Mouse (Mus musculus): ENCODE data around the gene Pon3. TPM values are rescaled to one million over a fixed set of nuclear protein-coding genes. Genes with fewer than 3 reads are reported as not detected.

Pon3 gene
- polyA plus RNA-seq, 1 experiment from 2014 or later = 45.3 TPM

- no peak overlapping the region for H3K9ac ChIP-seq (ENCODE audit: low read length)
- no peak for ATAC-seq (ENCODE audit: insufficient number of reproducible peaks, insufficient read depth, low FRiP score, low read depth)
- 69% methylated on average over 4 of the region's 4 CpGs for WGBS
- no peak overlapping the region for H3K27ac ChIP-seq (replicated peaks in 1 of 2; ENCODE audit: control insufficient read depth in 1 of 2, insufficient read depth in 1 of 2, low read depth in 2 of 2, low read length in 2 of 2)
- H3K4me2 ChIP-seq (ENCODE audit: low read length) = no peak overlapping the region
- H3K27me3 ChIP-seq (ENCODE audit: control insufficient read depth, insufficient read depth, low read length) = no peaks in the 10 kb centered on the region
- H3K4me3 ChIP-seq (ENCODE audit: control insufficient read depth in 1 of 2, insufficient read depth in 1 of 2, low read depth in 1 of 2, low read length in 2 of 2) = no peak overlapping the region
- no peaks in the 10 kb centered on the region for H3K36me3 ChIP-seq (ENCODE audit: control insufficient read depth, insufficient read depth, low read length)
- no peaks in the 10 kb centered on the region for H3K9me3 ChIP-seq (ENCODE audit: control insufficient read depth, low read length)
- no peaks in the 10 kb centered on the region for H3K4me1 ChIP-seq (ENCODE audit: control insufficient read depth in 2 of 2, insufficient read depth in 2 of 2, low read length in 2 of 2)
These were observed 65.3 kb downstream of the Pon3 start for GRCm38 (mm10) chr6:5190761-5191160.

DNA sequence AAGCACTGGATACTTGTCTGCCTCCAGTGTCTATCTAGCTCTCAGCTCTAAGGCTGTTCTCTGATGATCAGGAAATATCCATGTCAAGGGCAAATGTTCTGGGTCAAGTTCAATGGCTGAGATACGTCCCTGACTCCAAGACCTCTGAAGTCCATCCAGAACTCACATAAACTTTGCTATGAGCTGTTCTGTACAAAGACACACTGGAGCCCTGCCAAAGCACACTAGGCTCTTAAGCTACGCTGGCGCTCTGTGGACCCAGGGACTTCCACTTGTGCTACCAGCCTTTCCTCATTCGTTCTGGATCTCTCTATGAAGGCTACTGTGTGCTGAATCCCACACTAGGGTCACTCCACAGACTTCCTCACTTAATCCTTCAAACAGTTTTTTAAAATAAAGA is 66.6 kb downstream of the Pon3 start:
- H3K27ac ChIP-seq (replicated peaks in 1 of 2; ENCODE audit: control insufficient read depth in 1 of 2, insufficient read depth in 1 of 2, low read depth in 2 of 2, low read length in 2 of 2) = no peak overlapping the region
- no peak; the same call in 1 of the 2 replicates for ATAC-seq (ENCODE audit: insufficient number of reproducible peaks, insufficient read depth, low FRiP score, low read depth)
- no peak overlapping the region for H3K4me3 ChIP-seq (ENCODE audit: control insufficient read depth in 1 of 2, insufficient read depth in 1 of 2, low read depth in 1 of 2, low read length in 2 of 2)
- no peaks in the 10 kb centered on the region for H3K4me1 ChIP-seq (ENCODE audit: control insufficient read depth in 2 of 2, insufficient read depth in 2 of 2, low read length in 2 of 2)
- WGBS = 31% methylated on average over 4 of the region's 4 CpGs
- no peaks in the 10 kb centered on the region for H3K27me3 ChIP-seq (ENCODE audit: control insufficient read depth, insufficient read depth, low read length)
- H3K9ac ChIP-seq (ENCODE audit: low read length) = no peak overlapping the region
- H3K36me3 ChIP-seq (ENCODE audit: control insufficient read depth, insufficient read depth, low read length) = no peaks in the 10 kb centered on the region
- H3K9me3 ChIP-seq (ENCODE audit: control insufficient read depth, low read length) = no peaks in the 10 kb centered on the region
- no peak overlapping the region for H3K4me2 ChIP-seq (ENCODE audit: low read length)

DNA sequence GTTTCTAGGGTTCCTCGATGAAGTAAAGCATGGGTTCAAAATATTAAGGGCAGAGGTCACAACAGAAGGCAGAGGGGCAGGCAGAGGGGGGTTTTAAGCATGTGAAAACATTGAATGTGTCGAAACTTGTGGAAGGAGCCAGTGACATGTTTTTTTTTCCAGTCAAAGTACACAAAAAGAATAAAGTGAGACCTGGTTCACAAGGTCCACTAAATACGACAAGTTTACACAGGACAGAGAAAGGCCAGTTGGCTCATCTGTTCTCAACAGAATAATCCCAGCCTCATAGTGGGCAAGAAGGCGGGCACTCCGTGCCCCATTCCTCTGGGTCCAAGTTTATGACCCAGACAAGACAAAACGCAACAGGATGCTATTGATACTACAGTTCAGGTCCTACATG is 67.1 kb downstream of the Pon3 start:
- Histone ChIP-seq H3K36me3 (ENCODE audit: control insufficient read depth, insufficient read depth, low read length) (no peaks in the 10 kb centered on the region), H3K27ac (replicated peaks in 1 of 2; ENCODE audit: control insufficient read depth in 1 of 2, insufficient read depth in 1 of 2, low read depth in 2 of 2, low read length in 2 of 2) (no peak overlapping the region), H3K4me3 (ENCODE audit: control insufficient read depth in 1 of 2, insufficient read depth in 1 of 2, low read depth in 1 of 2, low read length in 2 of 2) (no peak overlapping the region), H3K27me3 (ENCODE audit: control insufficient read depth, insufficient read depth, low read length) (no peaks in the 10 kb centered on the region), H3K9ac (ENCODE audit: low read length) (no peak overlapping the region), H3K9me3 (ENCODE audit: control insufficient read depth, low read length) (no peaks in the 10 kb centered on the region), H3K4me2 (ENCODE audit: low read length) (no peak overlapping the region), H3K4me1 (ENCODE audit: control insufficient read depth in 2 of 2, insufficient read depth in 2 of 2, low read length in 2 of 2) (no peaks in the 10 kb centered on the region)
- no peak for ATAC-seq (ENCODE audit: insufficient number of reproducible peaks, insufficient read depth, low FRiP score, low read depth)
- 70% methylated on average over 6 of the region's 6 CpGs for WGBS

GRCm38 (mm10) chr6:5188036-5188435 is 68.0 kb downstream of the Pon3 start:
- no peak overlapping the region for H3K9ac ChIP-seq (ENCODE audit: low read length)
- no peak overlapping the region for H3K4me3 ChIP-seq (ENCODE audit: control insufficient read depth in 1 of 2, insufficient read depth in 1 of 2, low read depth in 1 of 2, low read length in 2 of 2)
- H3K36me3 ChIP-seq (ENCODE audit: control insufficient read depth, insufficient read depth, low read length) = no peaks in the 10 kb centered on the region
- no peak for ATAC-seq (ENCODE audit: insufficient number of reproducible peaks, insufficient read depth, low FRiP score, low read depth)
- H3K4me1 ChIP-seq (ENCODE audit: control insufficient read depth in 2 of 2, insufficient read depth in 2 of 2, low read length in 2 of 2) = no peaks in the 10 kb centered on the region
- H3K27ac ChIP-seq (replicated peaks in 1 of 2; ENCODE audit: control insufficient read depth in 1 of 2, insufficient read depth in 1 of 2, low read depth in 2 of 2, low read length in 2 of 2) = no peak overlapping the region
- no peaks in the 10 kb centered on the region for H3K9me3 ChIP-seq (ENCODE audit: control insufficient read depth, low read length)
- H3K4me2 ChIP-seq (ENCODE audit: low read length) = no peak overlapping the region
- H3K27me3 ChIP-seq (ENCODE audit: control insufficient read depth, insufficient read depth, low read length) = no peaks in the 10 kb centered on the region
- WGBS = 81% methylated on average over 5 of the region's 5 CpGs

GRCm38 (mm10) chr6:5187586-5187985 is 68.5 kb downstream of the Pon3 start:
- Histone ChIP-seq H3K27me3 (ENCODE audit: control insufficient read depth, insufficient read depth, low read length) (no peaks in the 10 kb centered on the region), H3K4me2 (ENCODE audit: low read length) (no peak overlapping the region), H3K36me3 (ENCODE audit: control insufficient read depth, insufficient read depth, low read length) (no peaks in the 10 kb centered on the region), H3K4me3 (ENCODE audit: control insufficient read depth in 1 of 2, insufficient read depth in 1 of 2, low read depth in 1 of 2, low read length in 2 of 2) (no peak overlapping the region), H3K27ac (replicated peaks in 1 of 2; ENCODE audit: control insufficient read depth in 1 of 2, insufficient read depth in 1 of 2, low read depth in 2 of 2, low read length in 2 of 2) (no peak overlapping the region), H3K9me3 (ENCODE audit: control insufficient read depth, low read length) (no peaks in the 10 kb centered on the region), H3K9ac (ENCODE audit: low read length) (no peak overlapping the region), H3K4me1 (ENCODE audit: control insufficient read depth in 2 of 2, insufficient read depth in 2 of 2, low read length in 2 of 2) (no peaks in the 10 kb centered on the region)
- no peak for ATAC-seq (ENCODE audit: insufficient number of reproducible peaks, insufficient read depth, low FRiP score, low read depth)
- 85% methylated on average over 6 of the region's 6 CpGs for WGBS

GRCm38 (mm10) chr6:5186229-5186950 is 69.7 kb downstream of the Pon3 start:
- Histone ChIP-seq H3K36me3 (ENCODE audit: control insufficient read depth, insufficient read depth, low read length) (no peaks in the 10 kb centered on the region), H3K4me3 (ENCODE audit: control insufficient read depth in 1 of 2, insufficient read depth in 1 of 2, low read depth in 1 of 2, low read length in 2 of 2) (no peak overlapping the region), H3K4me1 (ENCODE audit: control insufficient read depth in 2 of 2, insufficient read depth in 2 of 2, low read length in 2 of 2) (no peaks in the 10 kb centered on the region), H3K4me2 (ENCODE audit: low read length) (no peak overlapping the region), H3K27me3 (ENCODE audit: control insufficient read depth, insufficient read depth, low read length) (no peaks in the 10 kb centered on the region), H3K27ac (replicated peaks in 1 of 2; ENCODE audit: control insufficient read depth in 1 of 2, insufficient read depth in 1 of 2, low read depth in 2 of 2, low read length in 2 of 2) (no peak overlapping the region), H3K9me3 (ENCODE audit: control insufficient read depth, low read length) (no peaks in the 10 kb centered on the region), H3K9ac (ENCODE audit: low read length) (no peak overlapping the region)
- no peak for ATAC-seq (ENCODE audit: insufficient number of reproducible peaks, insufficient read depth, low FRiP score, low read depth)
- 73% methylated on average over 7 of the region's 7 CpGs for WGBS

DNA sequence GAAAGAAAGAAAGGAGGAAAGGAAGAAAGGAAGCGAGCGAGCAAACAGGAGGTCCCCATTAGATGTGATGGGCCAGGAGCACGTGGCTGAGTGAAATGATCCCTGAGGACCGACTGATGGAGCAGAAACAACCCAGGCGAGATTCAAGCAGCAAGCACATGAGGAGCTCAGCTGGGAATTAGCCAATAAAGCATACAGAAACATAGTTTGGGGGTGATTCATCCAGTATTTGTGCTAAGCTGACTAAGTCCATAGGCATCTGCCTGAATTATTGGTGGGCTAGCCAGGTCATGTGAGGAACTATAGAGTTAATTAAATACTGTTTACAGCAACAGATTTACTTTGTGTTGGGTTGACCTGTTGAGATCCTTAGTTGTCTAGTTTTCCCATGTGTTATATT is 75.4 kb downstream of the Pon3 start:
- Histone ChIP-seq H3K9ac (ENCODE audit: low read length) (no peak overlapping the region), H3K4me1 (ENCODE audit: control insufficient read depth in 2 of 2, insufficient read depth in 2 of 2, low read length in 2 of 2) (no peaks in the 10 kb centered on the region), H3K36me3 (ENCODE audit: control insufficient read depth, insufficient read depth, low read length) (no peaks in the 10 kb centered on the region), H3K4me2 (ENCODE audit: low read length) (no peak overlapping the region), H3K4me3 (ENCODE audit: control insufficient read depth in 1 of 2, insufficient read depth in 1 of 2, low read depth in 1 of 2, low read length in 2 of 2) (no peak overlapping the region), H3K9me3 (ENCODE audit: control insufficient read depth, low read length) (no peaks in the 10 kb centered on the region), H3K27ac (replicated peaks in 1 of 2; ENCODE audit: control insufficient read depth in 1 of 2, insufficient read depth in 1 of 2, low read depth in 2 of 2, low read length in 2 of 2) (no peak overlapping the region), H3K27me3 (ENCODE audit: control insufficient read depth, insufficient read depth, low read length) (no peaks in the 10 kb centered on the region)
- 64% methylated on average over 5 of the region's 5 CpGs for WGBS
- no peak for ATAC-seq (ENCODE audit: insufficient number of reproducible peaks, insufficient read depth, low FRiP score, low read depth)

GRCm38 (mm10) chr6:5179189-5179588 is 76.9 kb downstream of the Pon3 start:
- no peak overlapping the region for H3K4me2 ChIP-seq (ENCODE audit: low read length)

More at GRCm38 (mm10) chr6:5179189-5179588, 76.9 kb downstream of the Pon3 start:
- WGBS = 84% methylated on average over 6 of the region's 6 CpGs
- Histone ChIP-seq H3K27ac (replicated peaks in 1 of 2; ENCODE audit: control insufficient read depth in 1 of 2, insufficient read depth in 1 of 2, low read depth in 2 of 2, low read length in 2 of 2) (no peak overlapping the region), H3K27me3 (ENCODE audit: control insufficient read depth, insufficient read depth, low read length) (no peaks in the 10 kb centered on the region), H3K36me3 (ENCODE audit: control insufficient read depth, insufficient read depth, low read length) (no peaks in the 10 kb centered on the region), H3K4me1 (ENCODE audit: control insufficient read depth in 2 of 2, insufficient read depth in 2 of 2, low read length in 2 of 2) (no peaks in the 10 kb centered on the region), H3K4me3 (ENCODE audit: control insufficient read depth in 1 of 2, insufficient read depth in 1 of 2, low read depth in 1 of 2, low read length in 2 of 2) (no peak overlapping the region), H3K9ac (ENCODE audit: low read length) (no peak overlapping the region), H3K9me3 (ENCODE audit: control insufficient read depth, low read length) (no peaks in the 10 kb centered on the region)
- ATAC-seq (ENCODE audit: insufficient number of reproducible peaks, insufficient read depth, low FRiP score, low read depth) = no peak

Data from heart, embryonic 14.5 days (tissue).